Mouse (Mus musculus) right cerebral cortex, postnatal 14 days (tissue): ENCODE data around the gene Adam6a.
A peak's percentile ranks its signal among the peaks of the same experiment; 100 is the strongest.
"Not testable (repeated sequence)": the region's sequence is repeated elsewhere in the genome, so short reads cannot be mapped to it uniquely, and the experiment has no call there.

Experiments used
- DNase-seq: peaks from one replicate; pipeline ENCODE4 v3.0.0; 2022

The Adam6a gene

DNA sequence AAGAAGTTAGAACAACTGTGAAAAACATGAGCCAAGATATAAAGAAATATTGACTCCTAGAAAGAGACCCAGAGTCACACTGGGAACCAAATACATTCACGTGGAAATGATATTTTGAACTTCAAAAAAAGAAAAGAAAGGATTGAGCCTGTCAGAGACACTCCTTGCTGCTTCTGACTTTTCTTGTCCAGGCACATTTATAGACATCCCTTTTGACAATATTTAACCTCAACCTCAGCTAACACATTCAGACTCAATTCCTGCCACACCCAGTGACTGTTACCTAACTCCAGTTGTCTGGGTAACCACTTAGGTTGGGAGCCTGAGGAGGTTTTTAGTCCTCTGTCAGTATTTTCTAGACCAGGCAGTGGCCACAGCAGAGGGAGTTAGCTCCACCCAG is at the start of gene Adam6a:
TSS of gene Adam6a (plus strand) at position 301 of the 400 bp plus-strand sequence.
- DNase-seq, result not testable (repeated sequence)

DNA sequence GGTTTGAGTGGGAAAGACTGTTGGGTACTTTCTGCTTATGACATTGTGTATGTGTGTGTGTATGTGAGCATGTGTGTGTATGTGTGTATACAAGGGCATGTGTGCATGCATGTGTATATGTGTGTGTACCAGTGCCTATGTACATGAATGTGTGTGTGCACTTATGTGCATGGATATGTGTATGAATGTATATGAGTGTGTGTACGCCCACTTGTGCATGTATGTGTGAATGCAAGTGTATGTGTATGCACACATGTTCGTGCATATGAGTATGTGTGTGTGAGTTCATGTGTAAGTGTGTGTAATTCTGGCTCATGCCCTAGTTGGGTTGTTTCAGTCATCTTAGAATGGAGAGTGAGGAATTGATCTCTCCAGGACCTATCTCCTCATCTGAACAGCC is 17.8 kb upstream of the Adam6a start:
- DNase-seq, result no peak

DNA sequence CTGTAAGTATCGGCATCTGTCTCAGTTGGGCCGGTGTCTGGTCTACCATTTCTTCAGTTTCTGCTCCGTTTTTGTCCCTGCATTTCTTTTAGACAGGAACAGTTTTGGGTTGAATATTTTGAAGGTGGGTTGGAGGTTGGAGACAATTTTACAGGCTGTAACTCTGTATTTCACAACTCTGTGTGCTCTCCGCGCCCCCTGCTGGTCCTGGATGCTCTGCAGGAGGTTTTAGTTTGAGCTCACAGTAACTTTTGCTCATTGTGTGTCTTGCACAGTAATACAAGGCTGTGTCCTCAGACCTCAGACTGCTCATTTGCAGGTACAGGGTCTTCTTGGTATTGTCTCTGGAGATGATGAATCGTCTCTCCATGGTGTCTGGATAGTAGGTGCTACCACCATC is 34.5 kb downstream of the Adam6a start:
- DNase-seq, result peak; percentile 19

DNA sequence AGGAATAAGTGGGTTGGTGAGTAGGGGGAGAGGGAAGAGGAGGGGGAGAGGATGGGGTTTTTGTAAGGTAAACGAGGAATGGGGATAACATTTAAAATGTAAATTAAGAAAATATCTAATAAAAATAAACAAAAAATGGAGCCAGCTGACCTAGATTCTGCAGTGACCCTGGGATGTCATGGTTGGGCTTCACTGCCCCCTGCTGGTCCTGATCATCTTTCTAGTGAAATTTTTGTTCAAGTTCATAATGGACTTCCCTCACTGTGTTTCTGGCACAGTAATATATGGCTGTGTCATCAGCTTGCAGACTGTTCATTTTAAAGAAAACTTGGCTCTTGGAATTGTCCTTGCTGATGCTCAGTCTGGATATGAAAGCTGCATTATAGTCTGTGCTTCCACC is 44.3 kb downstream of the Adam6a start:
- DNase-seq, result no peak
